Mouse (Mus musculus) liver (tissue): ENCODE data around the gene Bcas2.
A peak's percentile ranks its signal among the peaks of the same experiment; 100 is the strongest.

ENCODE experiments used
- DNase-seq: peaks from one replicate; pipeline ENCODE4 v3.0.0-alpha.2; 2020; ENCODE audit warnings: mixed read lengths

Gene Bcas2

GRCm38 (mm10) chr3:103223752-103224151 is 52.3 kb downstream of the Bcas2 start:
- DNase-seq = peak; percentile 64

DNA sequence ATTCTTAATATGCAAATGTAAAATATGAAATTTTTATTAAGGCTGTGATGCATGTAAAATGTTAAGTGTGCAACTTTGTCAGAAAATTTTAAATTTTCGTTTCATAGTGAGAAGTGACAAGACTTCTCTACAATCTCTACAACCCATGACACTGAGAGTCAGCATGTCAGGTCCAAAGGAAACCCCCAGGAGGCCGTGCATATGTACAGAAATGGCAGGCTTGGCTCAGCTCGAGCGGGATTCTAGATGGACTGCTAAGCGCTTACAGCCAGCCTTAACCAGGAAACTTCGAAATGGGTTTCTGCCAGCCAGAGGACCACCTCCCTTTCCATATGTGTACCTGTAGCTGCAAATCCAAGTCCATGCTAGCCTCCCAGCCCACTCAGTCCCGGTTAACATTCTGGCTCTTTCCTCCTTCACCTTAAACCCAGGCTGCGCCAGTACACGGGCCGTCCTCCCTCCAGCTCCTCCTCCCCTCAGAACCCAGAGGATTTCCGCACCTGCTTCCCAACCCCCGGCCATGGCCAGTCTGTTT is 52.8 kb downstream of the Bcas2 start:
- DNase-seq = no peak

- no peak for DNase-seq
Measured at GRCm38 (mm10) chr3:103227729-103228128, 56.3 kb downstream of the Bcas2 start.
